Mouse (Mus musculus) cerebellum, adult 2 months (tissue): ENCODE measurements around the gene 9930111J21Rik2.
"Not testable (repeated sequence)": the region's sequence is repeated elsewhere in the genome, so short reads cannot be mapped to it uniquely, and the experiment has no call there.

Source experiments
- CTCF ChIP-seq: fragments of 200-500 bp; IDR thresholded peaks from 2 replicates; pipeline ENCODE4 v1.5.1; 2011; ENCODE audit warnings: low read depth, mild to moderate bottlenecking, control low read depth, low read length, moderate library complexity, borderline replicate concordance; ENCODE audit not compliant: insufficient read depth
- POLR2A ChIP-seq: fragments of 200-500 bp; IDR thresholded peaks from 2 replicates; pipeline ENCODE4 v1.6.1; 2011; ENCODE audit warnings: low read length, control low read depth, borderline replicate concordance; ENCODE audit not compliant: insufficient read depth

DNA sequence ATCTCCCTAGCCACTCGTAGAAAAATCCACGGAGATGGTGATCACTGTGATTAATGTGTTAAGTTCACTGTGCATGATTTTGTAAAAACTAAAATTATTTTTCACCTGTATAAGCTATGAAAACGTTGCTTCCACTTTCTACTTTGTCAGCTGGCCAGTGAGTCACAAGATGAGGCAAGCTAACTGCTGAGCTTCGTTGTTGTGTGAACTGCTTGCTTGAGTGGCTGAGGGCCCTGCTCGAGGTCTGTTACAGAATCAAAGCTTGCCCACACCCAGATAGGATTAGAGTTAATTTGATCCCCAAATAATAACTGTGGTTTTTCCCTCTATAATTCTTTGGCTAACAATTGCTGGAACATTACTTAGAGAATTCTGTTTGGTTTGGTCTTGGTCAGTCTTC, 852 bp upstream of the 9930111J21Rik2 start:
- not testable (repeated sequence) for TF ChIP-seq CTCF, POLR2A
